Mouse (Mus musculus): ENCODE results near the gene Mob4. TPM values are rescaled to one million over a fixed set of nuclear protein-coding genes. Genes with fewer than 3 reads are reported as not detected.

The Mob4 gene
- polyA plus RNA-seq, 2 experiments: 10.8 to 36.0 TPM

GRCm38 (mm10) chr1:55087932-55088610 is 43.0 kb upstream of the Mob4 start, which contains the start of the genes Hspe1 and Hspd1:
Hspe1 (plus strand) TSS chr1:55088132.
Hspd1 (minus strand) TSS chr1:55088243.
- peaks cover 32% of the 10 kb centered on the region for H3K36me3 ChIP-seq (replicated peaks; ENCODE audit: control insufficient read depth, insufficient read depth, low read depth)
- under 1% methylated on average over 76 of the region's 76 CpGs for WGBS (ENCODE audit: insufficient replicate concordance)
- TF ChIP-seq CTCF (IDR thresholded peaks at IDR 0.05; ENCODE audit: low read depth) (0 out of 2 replicates have a peak, but pooled peaks have one; percentile 16), EP300 (IDR thresholded peaks at IDR 0.05; ENCODE audit: low read depth) (peak; percentile 48; the same call in 1 of the 2 replicates)
- peak within 1 kb of the TSS; percentile 83 to 84 for H3K4me3 ChIP-seq (ENCODE audit: insufficient read depth in 1 of 2, low read depth in 2 of 2, low read length in 2 of 2)
- DNase-seq (ENCODE audit: low read depth in 3 of 3, low spot score in 3 of 3) (peak; percentile 91 to 93 (median 92)), ATAC-seq (ENCODE audit: insufficient read depth) (peak; percentile 90)
- peak within 1 kb of the TSS; percentile 67 for H3K27ac ChIP-seq
- H3K4me1 ChIP-seq (replicated peaks; ENCODE audit: control insufficient read depth in 2 of 2, insufficient read depth in 2 of 2, low read length in 1 of 2): peaks cover 6 to 28% of the 10 kb centered on the region in 2 experiments; a peak in 3 of 4 replicates
- no peaks in the 10 kb centered on the region for H3K27me3 ChIP-seq (ENCODE audit: control insufficient read depth, insufficient read depth, low read length)
- peak within 1 kb of the TSS; percentile 89 for H3K9ac ChIP-seq (replicated peaks)
- no peaks in the 10 kb centered on the region for H3K9me3 ChIP-seq (ENCODE audit: control insufficient read depth, low read length)
- peak within 1 kb of the TSS; percentile 94 for H3K4me2 ChIP-seq (ENCODE audit: low read depth)

GRCm38 (mm10) chr1:55088611-55089497 is 42.2 kb upstream of the Mob4 start:
- no peak for ATAC-seq (ENCODE audit: insufficient read depth)
- H3K4me1 ChIP-seq (replicated peaks; ENCODE audit: control insufficient read depth in 2 of 2, insufficient read depth in 2 of 2, low read length in 1 of 2): peaks cover 6 to 25% of the 10 kb centered on the region in 2 experiments; a peak in 3 of 4 replicates
- 3% methylated on average over 16 of the region's 16 CpGs for WGBS (ENCODE audit: insufficient replicate concordance)
- H3K9me3 ChIP-seq (ENCODE audit: control insufficient read depth, low read length): no peaks in the 10 kb centered on the region
- H3K9ac ChIP-seq (replicated peaks): peak overlapping the region; percentile 89
- H3K36me3 ChIP-seq (replicated peaks; ENCODE audit: control insufficient read depth, insufficient read depth, low read depth): peaks cover 24% of the 10 kb centered on the region
- no peaks in the 10 kb centered on the region for H3K27me3 ChIP-seq (ENCODE audit: control insufficient read depth, insufficient read depth, low read length)
- peak overlapping the region; percentile 83 to 84 for H3K4me3 ChIP-seq (ENCODE audit: insufficient read depth in 1 of 2, low read depth in 2 of 2, low read length in 2 of 2)
- DNase-seq (ENCODE audit: low read depth in 3 of 3, low spot score in 3 of 3): no peak
- TF ChIP-seq CTCF (IDR thresholded peaks at IDR 0.05; ENCODE audit: low read depth): no peak
- no peak for TF ChIP-seq EP300 (IDR thresholded peaks at IDR 0.05; ENCODE audit: low read depth)
- H3K27ac ChIP-seq: peak overlapping the region; percentile 43
- H3K4me2 ChIP-seq (ENCODE audit: low read depth): peak overlapping the region; percentile 94

GRCm38 (mm10) chr1:55089498-55090064 is 41.5 kb upstream of the Mob4 start:
- H3K9ac ChIP-seq (replicated peaks): peak overlapping the region; percentile 89
- H3K27ac ChIP-seq: peak overlapping the region; percentile 24
- peak overlapping the region; percentile 94 for H3K4me2 ChIP-seq (ENCODE audit: low read depth)
- H3K4me1 ChIP-seq (replicated peaks; ENCODE audit: control insufficient read depth in 2 of 2, insufficient read depth in 2 of 2, low read length in 1 of 2): peaks cover 6 to 22% of the 10 kb centered on the region in 2 experiments; a peak in 3 of 4 replicates
- DNase-seq (ENCODE audit: low read depth in 3 of 3, low spot score in 3 of 3) (no peak), ATAC-seq (ENCODE audit: insufficient read depth) (no peak)
- H3K9me3 ChIP-seq (ENCODE audit: control insufficient read depth, low read length): no peaks in the 10 kb centered on the region
- no peaks in the 10 kb centered on the region for H3K27me3 ChIP-seq (ENCODE audit: control insufficient read depth, insufficient read depth, low read length)
- WGBS (ENCODE audit: insufficient replicate concordance): 54% methylated on average over 5 of the region's 5 CpGs
- TF ChIP-seq CTCF (IDR thresholded peaks at IDR 0.05; ENCODE audit: low read depth) (0 out of 2 replicates have a peak, but pooled peaks have one; percentile 11), EP300 (IDR thresholded peaks at IDR 0.05; ENCODE audit: low read depth) (no peak)
- peaks cover 17% of the 10 kb centered on the region for H3K36me3 ChIP-seq (replicated peaks; ENCODE audit: control insufficient read depth, insufficient read depth, low read depth)
- H3K4me3 ChIP-seq (ENCODE audit: insufficient read depth in 1 of 2, low read depth in 2 of 2, low read length in 2 of 2): peak overlapping the region; percentile 83 to 84

DNA sequence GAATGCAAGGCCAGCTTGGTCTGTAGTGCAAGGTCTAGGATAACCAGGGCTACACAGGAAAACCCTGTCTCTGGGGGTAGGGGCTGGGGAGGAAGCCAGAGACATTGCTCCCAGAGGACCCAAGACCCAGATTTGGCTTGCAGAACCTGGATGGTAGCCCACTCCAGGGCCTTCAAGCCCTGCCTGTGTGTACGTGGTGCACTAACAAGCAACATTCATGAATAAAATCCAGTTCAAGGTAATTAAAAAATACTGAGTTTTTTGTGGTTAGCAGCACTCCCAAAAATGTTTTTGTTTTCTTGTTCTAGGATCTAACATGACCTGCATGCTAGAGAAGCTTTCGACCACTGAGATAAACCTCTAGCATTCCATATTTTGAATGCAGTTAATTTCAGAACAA is 39.0 kb upstream of the Mob4 start:
- H3K9me3 ChIP-seq (ENCODE audit: control insufficient read depth, low read length): no peaks in the 10 kb centered on the region
- WGBS (ENCODE audit: insufficient replicate concordance): 74% methylated on average over 2 of the region's 2 CpGs

More for the DNA sequence above, 39.0 kb upstream of the Mob4 start:
- Histone ChIP-seq H3K27me3 (ENCODE audit: control insufficient read depth, insufficient read depth, low read length) (no peaks in the 10 kb centered on the region), H3K4me2 (ENCODE audit: low read depth) (no peak overlapping the region), H3K27ac (no peak overlapping the region), H3K4me1 (replicated peaks; ENCODE audit: control insufficient read depth in 2 of 2, insufficient read depth in 2 of 2, low read length in 1 of 2) (peaks cover 3 to 12% of the 10 kb centered on the region in 2 experiments; a peak in 3 of 4 replicates), H3K4me3 (ENCODE audit: insufficient read depth in 1 of 2, low read depth in 2 of 2, low read length in 2 of 2) (no peak overlapping the region), H3K36me3 (replicated peaks; ENCODE audit: control insufficient read depth, insufficient read depth, low read depth) (peaks cover 8% of the 10 kb centered on the region), H3K9ac (replicated peaks) (no peak overlapping the region)
- DNase-seq (ENCODE audit: low read depth in 3 of 3, low spot score in 3 of 3) (no peak), ATAC-seq (ENCODE audit: insufficient read depth) (no peak)
- TF ChIP-seq CTCF (IDR thresholded peaks at IDR 0.05; ENCODE audit: low read depth): no peak
- TF ChIP-seq EP300 (IDR thresholded peaks at IDR 0.05; ENCODE audit: low read depth): no peak
